Mouse (Mus musculus) kidney, adult 2 months (tissue): ENCODE measurements around the gene Sec22a. TPM values are rescaled to one million over a fixed set of nuclear protein-coding genes. Genes with fewer than 3 reads are reported as not detected.

Source experiments
- DNase-seq: peaks from one replicate; pipeline ENCODE4 v3.0.0; 2021
- H3K27ac ChIP-seq: fragments of 200-500 bp; 2 replicates; pipeline ENCODE4 v1.5.1; 2012; ENCODE audit warnings: low read depth, low read length, control low read depth, inconsistent platforms; ENCODE audit not compliant: insufficient read depth
- H3K27me3 ChIP-seq: fragments of 200-500 bp; replicated peaks from 2 replicates; pipeline ENCODE4 v1.6.1; 2012; ENCODE audit warnings: mild to moderate bottlenecking, moderate library complexity, low read length, inconsistent platforms; ENCODE audit not compliant: control insufficient read depth, insufficient read depth
- H3K36me3 ChIP-seq: fragments of 200-500 bp; 2 replicates; pipeline ENCODE4 v1.6.1; 2012; ENCODE audit warnings: mild to moderate bottlenecking, moderate library complexity, low read length, inconsistent platforms; ENCODE audit not compliant: control insufficient read depth, insufficient read depth
- H3K4me1 ChIP-seq: fragments of 200-500 bp; 2 replicates; pipeline ENCODE4 v1.6.1; 2011; ENCODE audit warnings: low read length; ENCODE audit not compliant: control insufficient read depth, insufficient read depth
- H3K4me3 ChIP-seq: fragments of 200-500 bp; 2 replicates; pipeline ENCODE4 v1.5.1; 2011; ENCODE audit warnings: mild to moderate bottlenecking, low read depth, low read length, control low read depth; ENCODE audit not compliant: insufficient read depth
- CTCF ChIP-seq: fragments of 200-500 bp; conservative IDR thresholded peaks from 2 replicates; pipeline ENCODE4 v1.5.1; 2011; ENCODE audit warnings: low read depth, mild to moderate bottlenecking, control low read depth, low read length, moderate library complexity, mixed read lengths; ENCODE audit not compliant: insufficient read depth, insufficient read length
- POLR2A ChIP-seq: fragments of 200-500 bp; IDR thresholded peaks from one replicate; pipeline ENCODE4 v1.6.1; 2011; ENCODE audit warnings: low read depth, low read length, control low read depth
- WGBS: fragments of 180-500 bp; shearing (Covaris S2); methylation state at CpG from one replicate; pipeline ENCODE4 v1.1.7; 2018; 5-methylcytosine and 5-hydroxymethylcytosine counted together
- polyA plus RNA-seq: library from polyadenylated mRNA; depleted of rRNA; stranded (reverse); fragments of >200 nt; gene quantifications from 2 replicates; pipeline ENCODE4 v1.2.3, GENCODE M21; 2012

Gene Sec22a
- polyA plus RNA-seq, 1 experiment = 26.5 TPM

DNA sequence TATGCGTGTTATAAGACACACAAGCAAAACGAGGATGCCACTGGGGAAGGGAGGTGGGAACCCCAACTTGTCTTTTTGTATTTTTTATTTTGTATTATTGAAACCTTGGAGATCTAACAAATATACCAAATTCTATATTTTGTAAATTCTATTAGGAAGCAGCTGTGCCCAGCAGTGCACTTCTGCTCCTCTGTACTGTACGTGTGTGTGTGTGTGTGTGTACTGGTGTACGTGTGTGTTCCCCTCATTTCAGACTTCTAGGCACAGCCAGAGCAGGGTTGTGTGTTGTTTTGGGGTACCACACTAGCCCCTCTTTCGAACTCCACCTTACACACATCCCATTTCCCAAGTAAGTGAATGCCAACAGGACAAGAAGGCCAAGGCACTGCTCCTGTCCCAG lies 59.3 kb downstream of the Sec22a start:
- Histone ChIP-seq H3K4me3 (no peak overlapping the region), H3K27ac (no peak overlapping the region), H3K4me1 (no peaks in the 10 kb centered on the region), H3K27me3 (no peaks in the 10 kb centered on the region), H3K36me3 (no peaks in the 10 kb centered on the region)
- TF ChIP-seq CTCF = no peak
- no peak for TF ChIP-seq POLR2A
- no peak for DNase-seq
- 93% methylated on average over 5 of the region's 5 CpGs for WGBS

- no peak for TF ChIP-seq CTCF
- TF ChIP-seq POLR2A = no peak
Measured at GRCm38 (mm10) chr16:35303721-35304120, 60.0 kb downstream of the Sec22a start.

GRCm38 (mm10) chr16:35302441-35303280 lies 61.1 kb downstream of the Sec22a start:
- 47% methylated on average over 7 of the region's 7 CpGs for WGBS
- no peak for DNase-seq

More at GRCm38 (mm10) chr16:35303721-35304120, 60.0 kb downstream of the Sec22a start:
- no peaks in the 10 kb centered on the region for H3K36me3 ChIP-seq
- 93% methylated on average over 6 of the region's 6 CpGs for WGBS
- no peak overlapping the region for H3K27ac ChIP-seq
- DNase-seq = no peak
- no peak overlapping the region for H3K4me3 ChIP-seq
- H3K4me1 ChIP-seq = no peaks in the 10 kb centered on the region
- no peaks in the 10 kb centered on the region for H3K27me3 ChIP-seq

DNA sequence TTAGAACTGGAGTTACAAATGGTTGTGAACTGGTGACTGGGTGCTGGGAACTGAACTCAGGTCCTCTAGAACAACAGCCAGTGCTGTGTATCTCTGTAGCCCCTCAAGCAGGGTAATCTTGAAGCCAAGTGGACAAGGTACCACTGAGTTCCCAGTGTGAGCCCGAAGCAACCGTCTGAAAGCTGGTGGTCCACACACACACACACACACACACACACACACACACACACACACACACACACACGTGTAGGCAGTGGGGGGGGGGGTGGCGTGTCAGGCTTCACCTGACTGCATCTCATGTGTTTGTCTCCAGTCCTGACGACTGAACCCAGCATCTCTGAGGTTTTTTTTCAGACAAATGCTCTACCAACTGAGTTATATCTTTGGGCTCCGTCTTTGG lies 63.6 kb downstream of the Sec22a start:
- H3K4me3 ChIP-seq = no peak overlapping the region
- TF ChIP-seq CTCF (no peak), POLR2A (no peak)
- H3K4me1 ChIP-seq = no peaks in the 10 kb centered on the region
- H3K36me3 ChIP-seq = no peaks in the 10 kb centered on the region
- no peaks in the 10 kb centered on the region for H3K27me3 ChIP-seq
- H3K27ac ChIP-seq = no peak overlapping the region
- no peak for DNase-seq
- 84% methylated on average over 6 of the region's 6 CpGs for WGBS

More at GRCm38 (mm10) chr16:35302441-35303280, 61.1 kb downstream of the Sec22a start:
- H3K27ac ChIP-seq = no peak overlapping the region
- no peak overlapping the region for H3K4me3 ChIP-seq
- no peaks in the 10 kb centered on the region for H3K36me3 ChIP-seq
- H3K4me1 ChIP-seq = no peaks in the 10 kb centered on the region
- no peak for TF ChIP-seq POLR2A
- TF ChIP-seq CTCF = no peak
- H3K27me3 ChIP-seq = no peaks in the 10 kb centered on the region

GRCm38 (mm10) chr16:35297786-35298185 lies 65.9 kb downstream of the Sec22a start:
- H3K36me3 ChIP-seq = no peaks in the 10 kb centered on the region
- H3K4me1 ChIP-seq = no peaks in the 10 kb centered on the region
- no peak overlapping the region for H3K4me3 ChIP-seq
- H3K27ac ChIP-seq = no peak overlapping the region
- WGBS = 66% methylated on average over 5 of the region's 5 CpGs
- TF ChIP-seq POLR2A = no peak
- TF ChIP-seq CTCF = no peak
- no peak for DNase-seq
- no peaks in the 10 kb centered on the region for H3K27me3 ChIP-seq

DNA sequence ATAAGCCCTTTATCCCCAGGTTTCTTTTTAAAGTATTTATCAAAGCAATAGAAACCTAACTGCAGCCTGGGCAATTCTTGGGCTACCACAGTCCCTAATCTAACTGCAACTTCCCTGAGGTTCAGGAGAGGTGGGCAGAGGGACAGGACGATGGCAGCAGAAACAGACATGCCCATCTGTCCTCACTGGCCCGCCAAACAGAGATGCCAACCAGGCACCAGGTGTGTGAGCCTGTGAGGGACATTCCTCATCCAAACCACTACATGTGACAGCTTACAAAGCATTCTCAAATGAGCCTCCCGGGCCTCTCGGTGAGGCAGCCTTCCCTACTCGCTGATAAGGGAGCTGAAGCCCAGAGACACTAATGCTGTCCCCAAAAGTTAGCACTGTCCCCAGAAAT lies 76.5 kb downstream of the Sec22a start:
- 93% methylated on average over 5 of the region's 5 CpGs for WGBS
- no peaks in the 10 kb centered on the region for H3K27me3 ChIP-seq
- no peak for DNase-seq
- TF ChIP-seq POLR2A (no peak), CTCF (no peak)
- H3K36me3 ChIP-seq = no peaks in the 10 kb centered on the region
- no peak overlapping the region for H3K27ac ChIP-seq
- no peaks in the 10 kb centered on the region for H3K4me1 ChIP-seq
- H3K4me3 ChIP-seq = no peak overlapping the region

GRCm38 (mm10) chr16:35285821-35286220 lies 77.9 kb downstream of the Sec22a start:
- 56% methylated on average over 9 of the region's 9 CpGs for WGBS
- H3K4me3 ChIP-seq = no peak overlapping the region
- no peaks in the 10 kb centered on the region for H3K27me3 ChIP-seq
- H3K36me3 ChIP-seq = no peaks in the 10 kb centered on the region
- no peak for DNase-seq
- TF ChIP-seq POLR2A (no peak), CTCF (no peak)
- H3K4me1 ChIP-seq = no peaks in the 10 kb centered on the region
- no peak overlapping the region for H3K27ac ChIP-seq
